Mouse (Mus musculus) E14TG2a.4 (cell line): ENCODE data around the gene Hoxd3.

Source experiments
- CTCF ChIP-seq: conservative IDR thresholded peaks from 2 replicates; pipeline ENCODE4 v1.5.1; 2014; ENCODE audit warnings: low read length
- NANOG ChIP-seq: IDR thresholded peaks from 2 replicates; pipeline ENCODE4 v1.6.1; 2014; ENCODE audit warnings: borderline replicate concordance, low read length, mixed read lengths
- POU5F1 ChIP-seq: IDR thresholded peaks from 2 replicates; pipeline ENCODE4 v1.6.1; 2014; ENCODE audit warnings: low read length, borderline replicate concordance

GRCm38 (mm10) chr2:74668370-74669229, 43.1 kb upstream of the Hoxd3 start:
- no peak for TF ChIP-seq CTCF
- TF ChIP-seq POU5F1, result no peak
- TF ChIP-seq NANOG, result no peak
